Mouse (Mus musculus) MN1 (cell line): Measurements from ENCODE around the gene Bik.
"Not testable (repeated sequence)": the region's sequence is repeated elsewhere in the genome, so short reads cannot be mapped to it uniquely, and the experiment has no call there.

Source experiments
- DNase-seq: peaks from one replicate; pipeline ENCODE4 v3.0.0-alpha.2; 2016; ENCODE audit warnings: low spot score

Gene Bik

DNA sequence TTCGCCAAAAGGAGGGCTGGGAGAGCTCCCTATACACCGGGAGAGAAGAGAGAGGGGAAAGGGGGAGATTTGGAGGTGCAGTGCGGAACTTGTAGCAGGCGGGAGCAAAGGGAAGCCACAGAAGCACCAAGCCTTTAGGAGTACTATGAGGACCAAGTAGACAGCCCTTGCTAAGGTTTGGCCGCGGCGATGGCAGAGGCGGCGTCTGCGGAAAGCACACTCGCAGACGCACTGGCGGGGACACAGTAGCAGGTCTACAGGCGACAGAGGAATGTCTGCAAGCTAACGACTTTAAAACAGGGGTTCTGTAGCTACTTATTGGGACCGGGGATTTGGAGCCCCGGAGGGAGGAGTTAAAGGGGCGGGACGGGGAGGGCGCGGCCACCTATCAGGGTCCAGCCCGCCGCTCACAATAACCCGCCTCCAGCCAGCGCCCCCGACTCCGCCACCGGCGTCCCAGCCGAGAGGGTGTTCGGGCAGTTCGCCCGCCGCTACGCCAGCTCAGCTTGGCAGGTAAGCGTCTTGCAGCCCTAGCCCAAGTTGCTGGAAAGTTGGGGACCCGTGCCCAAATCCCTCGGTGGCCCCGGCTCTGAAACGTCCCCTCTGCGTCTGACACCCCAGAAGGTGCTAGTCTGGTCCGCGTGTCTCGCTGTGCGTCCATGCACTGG is at the start of gene Bik:
Bik (plus strand) TSS at position 439 of the 668 bp plus-strand sequence.
- DNase-seq: peak; percentile 33

GRCm38 (mm10) chr15:83478096-83478495 is 48.6 kb upstream of the Bik start:
- no peak for DNase-seq

- no peak for DNase-seq
These were observed 46.8 kb upstream of the Bik start for GRCm38 (mm10) chr15:83479818-83480217.

DNA sequence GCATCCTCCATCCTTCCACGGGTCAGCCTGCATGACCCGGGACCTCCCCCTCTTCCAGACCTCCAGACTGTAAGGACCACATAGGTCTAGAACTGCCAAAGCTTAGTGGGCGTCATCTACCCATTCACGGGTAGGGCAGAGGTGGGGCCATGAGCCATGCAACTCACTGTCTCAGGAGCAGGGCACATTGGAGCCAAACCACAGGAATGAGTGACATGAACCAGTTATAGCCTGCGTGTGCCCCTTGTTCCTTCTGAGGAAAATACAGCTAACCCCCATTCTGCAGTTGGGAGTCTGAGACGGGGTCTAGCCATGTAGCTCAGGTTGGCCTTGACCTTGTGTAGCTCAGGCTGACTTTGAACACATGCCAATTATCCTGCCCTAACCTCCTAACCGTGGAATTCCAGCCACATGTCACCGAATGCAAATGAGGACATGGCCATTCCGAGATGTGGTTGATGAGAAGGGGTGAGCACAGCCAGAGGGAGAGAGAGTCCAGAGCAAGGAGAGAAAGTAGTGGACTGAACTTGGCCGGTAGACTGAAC is 45.4 kb upstream of the Bik start:
- DNase-seq: no peak

DNA sequence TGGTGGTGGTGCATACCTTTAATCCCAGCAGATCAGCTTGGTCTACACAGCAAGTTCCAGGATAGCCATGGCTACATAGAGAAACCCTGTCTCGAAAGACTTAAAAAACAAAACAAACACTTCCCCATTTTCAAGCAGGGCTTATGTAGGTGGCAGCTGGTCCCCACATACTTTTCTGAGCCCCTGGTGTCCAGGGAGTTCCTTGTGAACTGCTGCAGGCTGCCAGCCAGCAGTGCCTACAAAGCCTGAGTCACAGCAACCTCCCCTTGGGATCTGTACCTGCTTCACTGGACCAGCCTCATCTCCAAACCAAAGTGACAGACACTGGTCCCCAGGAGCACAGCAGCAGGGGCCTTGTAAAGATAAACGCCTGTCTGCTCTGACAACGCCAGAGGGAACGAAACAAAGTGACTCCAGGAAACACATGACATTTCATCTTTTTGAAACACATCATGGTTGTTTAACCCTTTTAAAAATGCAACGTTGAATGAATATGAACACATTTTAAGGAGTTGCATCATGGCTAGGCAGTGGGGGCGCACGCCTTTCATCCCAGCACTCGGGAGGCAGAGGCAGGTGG is 43.9 kb upstream of the Bik start:
- DNase-seq: no peak

- peak; percentile 66 for DNase-seq
These were observed 43.2 kb upstream of the Bik start for GRCm38 (mm10) chr15:83483482-83483881.

DNA sequence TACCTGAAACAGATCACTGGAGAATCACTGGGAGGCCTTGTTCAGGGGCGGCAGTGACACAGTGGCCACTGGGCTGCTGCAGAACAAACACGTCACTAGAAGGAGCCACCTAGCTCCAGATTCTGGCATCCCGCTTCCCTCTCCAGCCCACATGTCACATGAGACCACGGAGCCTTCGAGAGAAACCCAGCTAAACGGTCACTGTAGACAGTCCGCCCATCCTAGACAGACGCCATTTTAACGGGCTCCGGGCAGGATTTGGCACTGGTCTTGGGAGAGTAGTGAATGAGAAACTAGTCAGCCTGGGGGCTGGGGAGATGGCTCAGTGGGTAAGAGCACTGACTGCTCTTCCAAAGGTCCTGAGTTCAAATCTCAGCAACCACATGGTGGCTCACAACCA is 42.4 kb upstream of the Bik start:
- no peak for DNase-seq

GRCm38 (mm10) chr15:83487477-83488115 is 39.1 kb upstream of the Bik start:
- DNase-seq: no peak

- DNase-seq: no peak
These were observed 37.2 kb upstream of the Bik start for GRCm38 (mm10) chr15:83489471-83489870.

DNA sequence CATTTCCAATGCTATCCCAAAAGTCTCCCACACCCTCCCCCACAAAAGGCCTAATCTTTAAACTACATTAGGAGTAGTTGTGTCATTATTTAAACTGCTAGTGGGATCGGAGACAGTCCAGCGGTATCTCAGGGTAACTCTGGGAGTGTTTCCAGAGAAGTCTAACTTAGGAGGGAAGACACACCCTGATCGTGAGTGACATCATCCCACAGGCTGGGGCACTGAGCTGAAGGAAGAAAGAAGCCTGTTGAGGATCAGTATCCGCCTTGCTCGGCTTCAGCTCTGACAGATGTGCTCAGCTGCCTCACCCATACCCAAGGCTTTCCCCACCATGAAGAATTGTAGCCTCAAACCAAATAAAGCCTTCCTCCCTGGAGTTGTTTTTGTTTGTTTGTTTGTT is 34.8 kb upstream of the Bik start:
- peak; percentile 56 for DNase-seq

DNA sequence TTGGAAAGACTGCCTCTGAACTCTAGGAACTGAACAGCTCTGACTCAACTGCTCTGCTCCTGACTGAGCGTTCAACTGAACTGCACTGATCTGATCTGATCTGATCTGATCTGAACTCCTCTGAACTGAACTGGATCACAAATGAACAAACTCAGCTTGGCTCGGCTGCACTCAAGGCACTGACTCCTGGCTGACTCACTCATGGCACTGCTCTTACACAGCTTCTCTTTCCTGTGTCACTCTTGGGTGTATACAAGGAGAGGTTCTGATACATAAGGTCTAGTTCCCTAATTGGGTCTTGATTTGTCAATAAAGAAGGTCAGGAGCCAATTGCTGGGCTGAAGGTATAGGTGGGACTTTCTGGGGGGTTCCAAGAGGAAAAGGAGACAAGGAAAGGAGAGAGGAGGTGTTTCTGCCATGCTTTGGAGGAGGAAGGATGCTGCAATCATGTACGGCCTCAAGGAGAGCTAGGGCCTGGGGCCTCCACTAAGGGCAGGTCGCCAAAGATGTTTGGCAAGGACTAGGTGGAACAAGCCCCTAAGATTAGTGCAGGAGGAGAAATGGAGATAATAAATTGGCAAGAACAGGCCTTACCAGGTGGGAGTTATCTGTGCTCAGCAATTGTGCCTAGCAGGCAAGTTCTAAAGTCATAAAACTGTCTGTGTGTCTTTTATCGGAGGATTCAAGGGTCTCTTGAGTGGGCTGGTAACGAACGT is 32.6 kb upstream of the Bik start:
- DNase-seq: no peak

DNA sequence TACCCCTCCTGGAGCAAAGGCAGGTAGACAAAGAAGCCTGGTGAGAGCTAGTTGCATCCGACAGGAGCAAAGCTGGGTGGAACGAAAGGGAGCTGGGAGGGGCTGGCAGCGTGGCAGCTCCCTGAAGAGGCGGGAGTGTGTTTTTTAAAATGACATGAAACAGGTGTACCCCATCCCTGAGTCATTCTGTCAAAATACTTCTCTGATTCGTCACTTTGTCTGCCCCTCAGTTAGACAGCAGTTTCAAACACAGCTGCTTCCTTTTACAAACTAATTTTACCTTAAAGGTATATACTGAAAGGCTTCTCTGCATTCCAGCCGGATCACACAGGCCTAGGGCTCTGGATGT is 32.1 kb upstream of the Bik start:
- DNase-seq: no peak

DNA sequence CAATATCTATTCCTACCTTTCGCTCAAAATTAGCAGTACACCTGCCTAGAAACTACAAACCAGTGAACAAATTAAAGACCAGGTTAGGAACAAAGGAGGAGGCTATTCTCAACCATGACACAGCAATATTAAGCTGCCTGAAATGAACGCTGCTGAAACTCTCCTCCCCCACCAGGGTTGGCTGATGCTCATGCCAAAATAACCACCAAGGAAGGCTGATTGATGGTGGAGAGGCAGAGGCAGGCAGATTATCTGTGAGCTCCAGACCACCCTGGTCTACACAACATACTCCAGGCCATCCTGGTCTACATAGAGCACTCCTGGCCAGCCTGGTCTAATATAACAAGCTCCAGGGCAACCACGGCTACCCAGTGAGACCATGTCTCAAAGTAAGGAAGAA is 31.5 kb upstream of the Bik start:
- no peak for DNase-seq

DNA sequence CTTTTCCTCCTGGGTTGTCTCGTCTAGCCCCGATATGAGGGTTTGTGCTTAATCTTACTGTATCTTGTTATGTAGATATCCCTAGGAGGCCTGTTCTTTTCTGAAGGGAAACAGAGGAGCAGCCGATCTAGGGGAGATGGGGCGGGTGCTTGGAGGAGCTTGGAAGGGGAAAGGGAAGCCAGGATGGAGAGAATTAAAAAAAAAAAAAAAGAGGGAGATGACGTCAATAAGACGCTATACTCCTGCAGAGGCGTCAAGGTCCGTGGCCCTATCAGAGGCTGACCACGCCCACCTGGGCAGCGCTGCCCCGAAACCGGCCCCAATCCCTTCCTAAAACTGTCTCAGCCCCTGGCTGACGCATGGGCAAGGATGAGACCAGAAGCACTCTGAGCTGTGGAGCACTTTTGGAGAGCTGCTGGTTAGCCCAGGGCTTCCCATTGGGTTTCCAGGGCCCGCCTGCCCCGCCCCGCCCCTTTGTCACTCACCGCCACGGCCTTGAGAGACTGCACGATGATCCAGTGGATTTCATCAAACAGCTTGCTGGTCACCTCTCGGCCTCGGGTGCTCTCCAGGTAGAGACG is 30.8 kb upstream of the Bik start:
- DNase-seq: no peak

DNA sequence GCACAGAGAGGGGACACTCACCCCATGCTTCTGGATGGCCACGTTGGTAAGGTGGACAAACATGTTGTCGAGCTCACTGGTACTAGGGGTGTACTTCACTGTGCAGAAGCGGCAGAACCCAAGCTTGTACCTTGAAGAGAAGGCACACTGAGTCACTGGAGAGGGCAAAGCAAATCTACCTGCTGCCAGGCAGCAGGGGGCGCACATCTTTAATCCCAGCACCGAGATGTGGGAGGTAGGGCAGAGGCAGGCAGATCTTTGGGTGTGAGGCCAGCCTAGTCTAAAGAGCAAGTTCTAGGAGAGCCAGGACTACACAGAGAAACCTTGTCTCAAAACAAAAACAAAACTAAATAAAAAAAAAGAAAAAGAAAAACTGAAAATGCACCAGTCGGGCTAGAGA is 29.4 kb upstream of the Bik start:
- DNase-seq: no peak

- DNase-seq: peak; percentile 49
These were observed 27.4 kb upstream of the Bik start for GRCm38 (mm10) chr15:83499211-83499755.

DNA sequence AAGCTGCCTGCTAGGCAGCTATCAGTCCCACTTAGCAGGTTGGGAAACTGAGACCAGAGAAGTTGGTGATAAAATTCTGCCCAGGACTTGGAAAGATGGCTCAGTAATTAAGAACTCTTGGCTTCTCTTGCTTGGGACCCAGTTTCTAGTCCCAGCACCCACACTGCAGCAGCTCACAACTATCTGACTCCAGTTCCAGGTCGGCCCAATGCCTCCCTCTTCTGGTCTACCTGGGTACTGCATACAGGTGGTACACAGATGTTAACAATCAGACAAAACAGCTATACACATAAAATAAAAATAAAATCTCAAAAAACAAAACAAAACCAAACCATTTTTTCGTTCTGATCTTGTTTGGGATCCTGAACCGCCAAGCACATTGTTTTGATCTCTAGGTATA is 26.3 kb upstream of the Bik start:
- DNase-seq: no peak

DNA sequence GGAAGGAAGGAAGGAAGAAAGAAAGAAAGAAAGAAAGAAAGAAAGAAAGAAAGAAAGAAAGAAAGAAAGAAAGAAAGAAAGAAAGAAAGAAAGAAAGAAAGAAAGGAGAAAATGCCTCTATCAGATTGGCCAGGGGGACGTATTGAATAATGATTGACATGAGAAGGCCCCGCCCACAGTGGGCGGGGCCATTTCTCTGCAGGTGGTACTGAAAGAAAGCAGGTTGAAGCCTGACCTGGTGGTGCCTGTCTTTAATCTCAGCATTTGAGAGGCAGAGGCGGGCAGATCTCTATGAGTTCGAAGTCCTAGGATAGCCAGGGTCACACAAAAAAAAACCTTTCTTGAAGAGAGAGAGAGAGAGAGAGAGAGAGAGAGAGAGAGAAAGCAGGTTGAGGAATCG is 25.2 kb upstream of the Bik start:
- DNase-seq: not testable (repeated sequence)

- DNase-seq: peak; percentile 66
These were observed 16.5 kb upstream of the Bik start for GRCm38 (mm10) chr15:83509950-83510804.

GRCm38 (mm10) chr15:83510805-83511405 is 15.8 kb upstream of the Bik start, which contains the start of gene Ttll1:
Gene Ttll1 (minus strand): TSS chr15:83510893.
- peak; percentile 98 for DNase-seq
